Mouse (Mus musculus) CH12F3 (cell line): ENCODE results near the gene Tns1.

Source experiments
- in situ Hi-C: fragments of 300-500 bp; cut with MboI; formaldehyde crosslinking; loops from 2 replicates; pipeline ENCODE4 v1.14.3; 2020; ENCODE audit warnings: low sequenced_read_pairs

Gene Tns1

DNA sequence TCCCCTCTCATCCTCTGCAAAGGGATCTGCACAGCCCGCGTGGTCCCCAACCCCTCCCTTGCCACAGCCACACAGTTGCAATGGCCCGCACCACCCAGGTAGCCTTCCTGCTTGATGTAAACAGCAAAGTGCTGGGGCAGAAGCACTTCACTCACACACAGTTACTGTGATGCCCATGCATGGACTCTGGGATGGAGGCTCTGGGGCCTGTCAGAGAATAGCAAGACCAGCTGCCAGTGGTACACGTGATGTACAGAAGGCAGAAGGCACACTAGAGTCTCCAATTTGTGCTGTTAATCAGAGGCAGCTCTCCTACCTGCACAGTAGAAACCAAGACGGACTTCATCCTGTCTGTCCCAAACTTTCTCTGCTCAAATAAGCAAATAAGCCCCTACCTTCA is 181.0 kb downstream of the Tns1 start:
- in situ Hi-C loops: no loop called here

DNA sequence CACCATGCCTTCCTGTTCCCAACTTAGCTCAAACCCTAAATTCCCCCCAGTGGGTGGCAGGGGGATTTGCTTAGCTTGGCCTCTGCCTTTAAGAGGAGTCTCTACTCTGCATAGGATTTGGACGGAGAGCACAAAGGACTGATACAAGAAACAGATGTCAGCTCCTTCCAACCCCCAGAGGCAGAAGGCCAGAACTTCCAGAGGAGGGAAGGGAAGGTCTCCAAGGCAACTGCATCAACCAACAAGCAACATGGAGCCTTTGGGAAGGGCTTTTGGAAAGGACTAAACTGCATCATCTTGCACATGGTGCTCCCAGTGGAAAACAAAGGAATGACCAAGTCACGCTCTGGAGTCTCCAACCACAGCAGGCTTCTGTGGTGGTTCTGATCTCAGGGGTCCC is 182.0 kb downstream of the Tns1 start:
- in situ Hi-C loops: no loop called here

DNA sequence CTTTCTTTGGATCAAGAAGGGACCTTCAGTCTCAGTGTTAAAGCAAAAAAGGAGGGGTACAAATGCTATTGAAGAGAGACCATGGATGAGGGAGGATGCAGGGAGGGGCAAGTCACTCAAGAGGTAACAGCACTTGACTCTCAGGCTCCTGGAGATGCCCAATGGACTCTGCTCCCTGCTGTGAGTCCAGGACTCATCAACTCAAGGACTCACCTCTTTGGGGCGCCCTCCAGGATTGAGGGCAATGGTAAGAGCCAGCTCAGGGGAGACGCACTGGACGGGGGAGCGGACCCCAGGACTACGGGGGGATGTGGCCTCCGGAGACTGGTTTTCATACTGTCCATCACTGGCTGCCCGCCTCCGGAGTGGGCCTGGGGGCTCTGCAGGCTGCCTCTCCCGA is 182.6 kb downstream of the Tns1 start:
- in situ Hi-C loops: no loop called here

DNA sequence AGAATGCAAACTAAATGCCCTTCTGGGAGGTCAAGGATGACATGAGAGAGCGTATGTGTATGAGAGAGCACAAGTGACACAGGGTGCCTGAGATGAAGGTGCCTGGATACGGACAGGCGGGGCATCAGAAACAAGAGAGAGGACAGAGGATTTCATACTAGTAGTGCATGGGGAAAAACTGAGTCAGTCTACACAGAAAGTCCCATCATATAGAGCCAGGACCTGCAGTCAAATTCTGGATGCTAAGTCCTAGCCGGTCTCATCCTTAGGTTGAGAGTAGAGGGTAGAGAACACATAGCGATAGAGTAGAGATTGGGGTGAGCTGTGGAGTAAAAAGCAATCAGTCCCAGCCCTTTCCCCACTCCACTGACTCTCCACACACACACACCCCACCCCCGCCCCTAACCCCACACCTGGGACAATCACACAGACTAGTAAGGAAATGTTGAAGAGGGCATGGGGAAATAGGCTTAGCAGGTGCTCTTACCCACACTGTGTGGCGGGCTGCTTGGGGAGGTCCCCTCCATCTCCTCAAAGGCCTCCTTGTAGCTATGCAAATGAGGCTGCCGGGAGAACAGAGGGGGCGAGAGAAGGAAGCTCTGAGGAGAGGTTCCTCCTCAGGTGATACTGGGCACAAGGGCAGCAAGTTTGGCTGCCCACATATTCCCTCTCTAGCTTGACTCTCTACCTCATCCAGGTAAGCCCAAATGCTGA is 183.6 kb downstream of the Tns1 start:
- in situ Hi-C loops: no loop called here

DNA sequence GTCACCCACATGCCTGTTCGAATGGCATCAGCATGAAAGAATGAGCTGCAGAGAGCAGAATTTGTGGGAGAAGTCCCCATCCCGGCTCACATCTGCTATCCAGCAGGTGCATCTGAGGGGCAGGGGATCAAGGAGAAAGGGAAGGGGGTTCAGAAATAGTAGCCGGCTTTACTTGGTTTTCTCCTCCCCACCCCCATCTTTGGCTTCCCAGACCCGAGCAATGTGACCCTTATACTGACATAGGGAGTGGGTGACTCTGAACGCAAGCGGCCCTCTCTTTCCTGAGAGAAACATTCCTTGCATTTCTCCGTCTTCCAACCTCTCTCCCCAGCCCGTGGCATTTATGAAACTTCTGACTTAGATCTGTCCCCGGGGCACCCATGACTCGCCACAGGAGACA is 185.7 kb downstream of the Tns1 start:
- in situ Hi-C loops: no loop called here

DNA sequence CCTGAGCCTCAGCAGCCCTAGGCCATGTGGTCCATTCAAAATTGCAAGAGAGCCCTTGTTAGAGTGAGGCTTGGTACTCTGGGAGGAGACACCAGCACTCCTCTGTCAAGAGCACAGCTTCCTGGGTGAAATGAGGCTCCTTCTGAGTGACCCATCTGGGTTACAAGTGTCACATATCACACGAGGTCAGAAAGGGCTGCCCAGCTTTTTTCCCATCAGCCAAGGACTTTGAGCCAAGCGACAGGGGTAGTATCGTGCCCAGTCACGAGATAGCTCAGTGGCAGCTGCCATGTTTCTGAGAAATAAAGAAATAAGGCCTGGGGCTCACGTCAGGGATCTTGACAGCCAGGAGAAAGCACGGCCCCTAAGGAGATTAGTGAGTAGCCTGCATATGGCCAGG is 186.4 kb downstream of the Tns1 start:
- in situ Hi-C loops: no loop called here

DNA sequence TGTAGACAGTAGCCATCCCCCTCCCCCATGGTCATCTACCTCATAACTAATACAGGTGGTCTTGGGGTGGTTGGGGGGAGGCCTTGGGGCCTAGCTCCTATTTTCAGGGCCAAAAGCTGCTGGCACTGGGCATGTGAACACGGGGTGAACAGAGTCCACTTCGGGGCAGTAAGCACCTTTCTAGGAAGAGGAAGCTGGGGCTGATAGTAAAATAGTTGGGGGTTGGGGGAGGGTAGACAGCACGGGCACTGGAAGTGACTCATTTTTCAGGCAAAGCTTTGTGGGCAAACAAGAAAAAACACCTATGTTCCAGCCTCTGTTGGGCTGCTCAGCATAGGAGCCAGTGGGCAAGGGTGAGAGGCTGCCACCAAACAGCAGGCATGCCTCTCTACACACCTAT is 187.7 kb downstream of the Tns1 start:
- in situ Hi-C loops: no loop called here

DNA sequence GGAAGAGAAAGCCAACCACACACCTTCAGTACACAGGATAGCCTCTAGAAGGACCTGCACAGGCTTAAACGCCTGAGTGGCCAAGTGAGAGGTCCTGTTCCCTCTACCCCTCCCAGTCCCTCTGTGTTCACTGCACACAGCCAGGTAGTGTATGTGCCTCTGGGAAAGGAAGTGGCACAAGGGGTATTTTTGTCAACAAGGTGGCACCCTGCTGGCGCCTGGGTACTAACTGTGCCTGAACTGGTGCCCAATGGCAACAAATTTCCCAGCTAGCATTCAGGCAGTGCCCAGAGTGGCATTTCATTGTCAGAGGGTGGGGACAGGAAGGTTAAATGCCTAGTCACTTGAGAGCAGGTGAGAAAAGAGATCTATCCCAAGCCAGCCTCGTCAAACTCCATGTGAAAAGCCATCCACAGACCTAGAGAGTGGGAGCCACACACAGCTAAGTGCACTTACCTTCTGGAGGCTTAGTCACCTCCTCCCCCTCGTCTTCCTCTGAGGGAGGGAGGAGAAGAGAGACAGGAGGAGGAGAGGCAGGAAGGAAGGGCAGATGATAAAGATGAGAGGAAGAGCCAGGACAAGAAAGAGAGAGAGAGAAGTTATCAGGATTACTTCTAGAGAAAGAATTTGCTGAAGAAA is 188.7 kb downstream of the Tns1 start:
- in situ Hi-C loops: no loop called here

DNA sequence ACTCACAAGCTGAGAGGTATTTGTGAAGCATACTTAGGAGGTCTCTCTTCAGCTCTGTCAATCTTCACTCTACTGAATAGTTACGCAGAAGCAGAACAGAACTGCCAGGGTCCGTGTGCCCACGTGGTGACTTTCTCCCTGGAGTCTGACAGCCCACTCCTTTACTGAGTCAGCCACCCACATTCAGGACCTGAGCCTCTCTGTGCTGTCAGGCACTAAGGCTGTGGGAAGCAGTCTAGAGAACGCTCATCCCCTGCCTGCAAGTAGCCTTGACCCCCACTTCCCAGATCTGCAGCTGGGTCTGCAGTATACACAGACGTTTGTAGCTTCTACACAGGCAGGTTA is 191.1 kb downstream of the Tns1 start:
- in situ Hi-C loops: no loop called here

DNA sequence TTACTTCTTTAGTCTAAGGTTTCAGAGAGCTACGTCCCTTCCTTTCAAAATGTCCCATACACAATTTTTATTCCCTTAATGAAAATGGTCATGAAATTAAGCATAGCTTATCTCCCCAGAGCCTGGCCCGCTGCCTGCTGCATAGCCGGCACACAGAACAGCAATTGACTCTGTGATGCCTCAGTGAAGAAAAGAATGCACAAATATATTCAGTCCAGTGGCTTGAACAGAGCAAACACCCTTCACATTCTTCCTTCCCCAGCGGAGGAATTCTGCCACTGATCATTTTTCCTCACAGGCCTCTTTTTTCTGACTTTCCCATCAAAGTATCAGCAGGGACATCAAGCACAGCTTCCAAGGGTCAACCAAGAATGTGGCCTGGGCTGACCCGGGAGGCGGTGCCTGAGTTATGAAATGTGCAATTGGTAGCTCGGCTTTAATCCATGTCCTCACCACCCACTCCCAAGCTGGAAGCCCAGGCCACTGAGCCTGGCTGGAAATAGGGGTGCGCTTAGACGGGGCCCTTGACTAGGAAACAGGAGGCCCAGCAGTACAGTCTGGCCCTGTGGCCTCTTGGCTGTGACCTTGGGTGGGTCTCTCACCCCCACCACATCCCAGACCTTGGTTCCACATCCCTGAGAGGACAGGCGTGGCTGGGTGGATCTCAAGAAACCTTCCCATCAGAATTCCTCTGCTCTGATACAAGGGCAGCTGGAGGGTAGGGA is 191.7 kb downstream of the Tns1 start:
- in situ Hi-C loops: no loop called here

DNA sequence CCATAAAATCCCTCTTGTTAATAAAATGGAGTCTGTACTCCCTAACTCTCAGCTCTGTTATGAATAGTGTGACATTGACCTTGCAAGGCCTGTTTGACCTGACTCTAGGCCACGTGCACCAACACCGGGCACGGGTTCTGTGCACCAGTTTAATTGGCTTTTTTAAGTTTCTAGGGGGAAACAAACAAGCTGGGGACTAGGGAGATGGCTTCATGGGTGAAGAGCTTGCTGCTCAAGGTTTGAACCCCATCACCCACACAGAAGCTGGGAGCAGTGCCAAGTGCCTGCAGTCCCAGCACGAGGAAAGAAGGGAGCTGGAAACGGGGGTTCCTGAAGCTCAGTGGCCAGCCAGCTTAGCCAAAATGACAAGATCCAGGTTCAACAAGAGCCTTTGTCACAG is 192.4 kb downstream of the Tns1 start:
- in situ Hi-C loops: no loop called here

DNA sequence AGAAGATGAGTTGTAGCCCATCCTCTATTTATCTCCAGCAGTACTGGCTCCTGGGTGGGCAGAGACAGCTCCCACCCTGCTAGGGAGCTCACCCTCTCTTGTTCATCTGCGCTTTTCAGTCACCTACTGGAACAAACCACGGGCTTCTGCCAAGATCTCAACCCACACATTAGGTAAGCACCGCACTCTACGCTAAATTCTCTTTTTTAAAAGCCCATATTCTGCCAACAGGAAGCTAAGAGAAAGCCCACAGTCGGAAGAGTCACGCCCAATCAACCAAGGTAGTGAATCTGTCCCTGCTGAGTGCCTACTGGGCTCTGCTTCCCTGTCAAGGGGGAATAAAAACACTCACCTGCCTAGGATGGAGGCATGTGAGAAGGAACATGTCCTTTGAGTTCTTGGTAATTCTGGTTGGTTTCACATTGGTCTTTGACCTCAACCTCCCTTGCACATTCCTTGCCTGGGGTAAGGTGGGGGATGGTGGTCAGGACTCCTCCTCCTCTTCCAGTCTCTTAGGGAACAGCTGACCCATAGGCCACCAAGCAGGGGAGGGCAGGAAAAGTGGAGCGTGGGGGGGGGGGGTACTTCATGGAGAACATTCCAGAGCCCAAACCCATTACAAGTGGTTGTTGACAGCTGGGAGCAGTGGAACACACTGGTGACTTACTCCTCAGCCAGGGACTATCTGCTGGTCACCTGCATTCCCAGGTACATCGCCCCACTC is 193.7 kb downstream of the Tns1 start:
- in situ Hi-C loops: no loop called here

DNA sequence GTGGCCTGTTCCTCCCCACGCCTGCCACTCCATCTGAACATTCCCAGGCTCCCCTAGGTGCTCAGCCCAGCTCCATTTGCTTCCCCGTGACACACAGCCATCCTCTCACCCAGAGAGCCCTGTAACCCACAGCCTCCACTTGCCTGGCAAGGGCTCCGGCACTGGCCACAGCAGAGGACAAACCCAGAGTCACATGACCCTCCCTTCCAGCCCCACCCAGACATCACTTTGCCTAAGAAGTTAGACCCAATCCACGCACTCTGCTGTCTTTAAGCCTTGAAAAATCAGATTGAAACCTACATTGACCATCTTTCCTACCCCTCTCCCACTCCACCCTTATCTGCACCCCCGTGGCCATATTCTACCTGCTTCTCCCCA is 194.3 kb downstream of the Tns1 start:
- in situ Hi-C loops: loop anchor here (10.0 kb wide), 1 partner anchor 45 kb away; no protein-coding TSS in a partner anchor

DNA sequence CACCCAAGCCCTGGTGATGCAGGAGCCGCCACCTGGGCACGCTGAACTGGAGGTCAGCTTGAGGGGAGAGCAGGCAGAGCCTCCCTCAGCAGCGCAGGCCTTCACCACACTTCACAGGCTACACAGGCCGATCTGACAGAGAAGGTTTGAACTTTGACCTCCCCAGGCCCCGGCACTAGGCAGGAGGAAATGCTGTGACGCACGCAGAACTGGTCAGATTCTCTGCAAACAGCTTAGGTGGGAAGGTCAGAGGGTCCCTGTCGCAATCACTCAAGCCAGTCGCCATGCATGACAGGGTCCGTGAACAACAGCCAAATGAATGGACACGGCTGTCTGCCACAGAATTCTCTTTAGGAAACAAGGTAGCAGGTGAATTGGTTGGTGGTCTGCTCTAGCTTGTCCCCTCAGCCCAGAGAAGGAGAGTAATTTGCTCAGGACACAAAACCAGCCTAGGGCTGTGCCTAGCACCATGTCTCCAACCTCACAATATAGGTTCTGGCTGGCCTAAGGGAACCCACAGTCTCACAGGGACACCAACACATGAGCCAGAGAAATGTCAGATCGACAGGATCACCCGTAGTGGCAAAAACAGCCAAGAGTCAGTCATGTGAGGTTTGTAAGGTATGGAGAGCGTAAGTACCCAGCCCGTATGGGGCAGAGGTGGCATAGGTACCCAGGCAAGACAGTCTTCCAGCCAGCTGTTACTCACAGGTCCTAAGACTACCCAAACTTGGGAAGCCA is 194.9 kb downstream of the Tns1 start:
- in situ Hi-C loops: loop anchor here (10.0 kb wide), 1 partner anchor 45 kb away; no protein-coding TSS in a partner anchor

DNA sequence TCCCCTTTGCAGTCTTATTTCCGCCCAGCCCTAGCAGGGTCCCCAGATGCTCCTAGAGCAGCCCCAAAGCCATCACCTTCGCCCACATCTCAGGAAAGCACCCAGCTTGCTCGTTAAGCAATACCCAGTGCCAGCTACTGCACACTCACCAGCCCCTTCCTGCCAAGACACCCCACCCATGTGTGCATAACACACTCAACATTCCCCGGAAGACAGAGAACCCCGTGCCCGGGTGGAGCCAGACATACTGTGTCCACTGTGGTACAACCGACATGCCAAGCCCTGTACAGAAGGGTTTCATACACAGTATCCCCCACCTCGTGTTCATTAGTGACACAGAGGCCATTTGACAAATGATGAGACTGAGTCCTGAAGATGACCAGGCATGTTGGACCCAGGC is 195.9 kb downstream of the Tns1 start:
- in situ Hi-C loops: loop anchor here (10.0 kb wide), 1 partner anchor 46 kb away; no protein-coding TSS in a partner anchor

DNA sequence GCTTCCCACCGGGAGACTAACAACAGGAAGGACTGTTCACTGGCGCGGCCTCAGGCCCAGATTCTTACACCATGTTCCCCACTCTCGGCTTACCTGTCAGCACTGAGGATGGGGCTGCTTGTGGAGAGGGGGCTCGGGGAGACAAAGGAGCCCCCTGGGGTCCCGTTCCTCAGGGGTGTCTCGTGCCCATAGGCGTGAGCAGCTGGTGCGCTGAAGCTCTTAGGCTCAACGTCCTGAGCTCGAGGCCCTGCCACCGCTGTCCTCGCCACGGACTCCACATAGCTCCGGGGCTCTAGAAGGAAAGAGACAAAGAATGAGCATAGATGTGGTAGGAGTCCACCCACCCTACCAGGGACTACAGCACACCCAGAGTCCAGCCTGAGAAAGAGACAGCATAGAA is 196.4 kb downstream of the Tns1 start:
- in situ Hi-C loops: loop anchor here (10.0 kb wide), 1 partner anchor 47 kb away; no protein-coding TSS in a partner anchor

DNA sequence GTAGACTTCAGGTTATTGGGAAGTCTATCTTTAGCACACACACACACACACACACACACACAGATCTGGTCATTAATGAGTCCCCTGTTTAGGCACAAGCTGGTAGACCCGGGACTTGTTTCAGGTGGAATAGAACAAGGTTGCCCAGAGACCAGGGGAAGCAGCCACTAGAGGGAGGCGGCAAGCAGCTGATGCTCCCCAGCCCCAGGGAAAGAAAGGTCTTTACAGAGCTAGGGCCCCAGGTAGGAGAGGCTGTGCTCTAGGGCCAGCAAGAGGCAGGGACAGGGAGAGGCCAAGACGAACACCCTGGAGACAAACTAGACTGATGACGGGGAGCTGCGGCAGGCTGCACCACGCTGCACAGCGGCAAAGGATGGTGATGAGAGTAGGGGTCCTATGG is 198.0 kb downstream of the Tns1 start:
- in situ Hi-C loops: loop anchor here (10.0 kb wide), 1 partner anchor 49 kb away; no protein-coding TSS in a partner anchor

DNA sequence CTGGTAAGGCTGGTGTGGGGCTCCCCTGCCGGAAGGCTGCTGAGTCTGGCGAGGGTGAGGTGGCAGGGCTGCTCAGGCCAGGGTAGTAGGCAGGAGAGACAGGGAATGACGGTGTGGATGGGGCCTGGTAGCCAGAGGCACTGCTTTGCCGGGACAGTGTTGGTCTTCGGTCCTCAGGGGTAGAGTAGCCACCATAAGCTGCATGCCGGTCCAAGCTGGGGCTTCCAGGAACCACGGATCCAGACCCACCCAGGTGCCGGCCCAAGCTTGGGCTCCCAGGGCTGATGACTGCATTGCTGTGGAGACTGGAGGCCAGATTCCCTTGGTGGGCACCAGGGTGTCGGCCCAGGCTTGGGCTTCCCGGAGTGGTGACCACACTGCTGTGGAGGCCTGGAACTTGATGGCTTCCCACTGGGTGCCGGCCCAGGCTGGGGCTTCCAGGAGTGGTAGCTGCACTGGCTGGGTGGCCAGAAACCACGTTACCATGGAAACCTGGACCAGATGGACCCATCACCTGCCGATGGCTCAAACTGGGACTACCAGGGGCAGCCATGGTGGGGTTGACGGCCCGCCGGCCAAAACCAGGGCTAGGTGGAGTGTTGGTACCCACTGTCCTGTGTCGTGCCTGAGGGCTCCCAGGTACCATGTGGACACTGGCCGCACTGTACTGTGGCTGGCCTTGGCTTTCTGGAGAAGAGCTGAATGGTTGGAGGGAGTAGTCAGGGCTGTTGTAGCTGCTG is 199.2 kb downstream of the Tns1 start:
- in situ Hi-C loops: loop anchor here (10.0 to 25.0 kb wide), 2 partner anchors 50 to 162 kb away; no protein-coding TSS in a partner anchor

DNA sequence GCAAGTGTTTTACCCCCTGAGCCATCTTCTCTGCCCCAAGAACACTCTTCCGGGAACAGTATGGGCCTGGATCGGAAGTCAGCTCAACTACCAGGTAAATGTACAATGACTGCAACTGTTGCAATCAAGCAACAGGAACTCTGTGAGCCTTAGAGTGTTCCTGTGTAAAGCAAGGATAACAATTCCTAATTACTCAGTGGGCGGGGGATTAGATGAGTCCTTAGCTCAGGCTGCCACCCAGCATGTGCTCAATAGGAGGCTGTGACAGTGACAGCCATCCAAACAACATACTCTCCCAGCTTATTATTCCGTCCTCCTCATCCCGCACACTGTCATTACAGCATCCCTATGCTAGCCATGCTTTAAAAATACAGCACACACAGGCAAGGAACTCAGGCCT is 200.0 kb downstream of the Tns1 start:
- in situ Hi-C loops: loop anchor here (10.0 to 25.0 kb wide), 2 partner anchors 51 to 163 kb away; no protein-coding TSS in a partner anchor

DNA sequence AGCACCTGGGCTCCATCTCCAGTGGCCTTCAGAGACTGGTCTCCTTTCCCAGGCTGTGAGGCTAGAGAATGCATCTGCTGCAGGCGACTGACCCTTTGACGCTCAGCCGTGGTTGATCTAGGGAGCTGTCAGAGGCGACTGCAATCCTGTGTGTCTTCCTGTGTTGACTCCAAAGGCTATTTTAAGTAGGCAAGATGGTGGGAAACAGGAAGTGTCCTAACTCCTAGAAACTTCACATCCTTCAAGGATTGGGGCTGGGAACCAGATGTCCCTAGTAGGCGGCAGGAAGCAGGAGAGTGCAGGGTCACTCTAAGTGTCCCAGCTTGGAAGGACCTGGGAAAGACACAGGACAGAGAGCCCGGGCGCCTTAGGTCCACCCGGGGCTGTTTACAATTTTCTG is 201.1 kb downstream of the Tns1 start:
- in situ Hi-C loops: loop anchor here (10.0 to 25.0 kb wide), 2 partner anchors 52 to 164 kb away; no protein-coding TSS in a partner anchor
